Mouse (Mus musculus) midbrain, embryonic 12.5 days (tissue): ENCODE results near the gene Fancd2os. TPM values are rescaled to one million over a fixed set of nuclear protein-coding genes. Genes with fewer than 3 reads are reported as not detected.

ENCODE experiments used
- polyA plus RNA-seq: library from polyadenylated mRNA; unstranded; fragments of >200 nt; fragmentation: Nextera tagmentation; extraction: Ambion mirVana; gene quantifications from 2 replicates; pipeline ENCODE4 v1.2.1, GENCODE M21; 2016

Gene Fancd2os
- polyA plus RNA-seq, 1 experiment from 2014 or later, result not detected

Other genes starting within 250 kb of the Fancd2os start
- gene Tada3, start 222.8 kb downstream of the Fancd2os start, polyA plus RNA-seq, result 63.2 and 64.5 TPM in 2 replicates
- 332 and 360 TPM in 2 replicates for gene Arpc4, start 222.6 kb downstream of the Fancd2os start, polyA plus RNA-seq
- 6.3 and 7.9 TPM in 2 replicates for gene Ttll3, start 211.5 kb downstream of the Fancd2os start, polyA plus RNA-seq
- 24.3 and 26.7 TPM in 2 replicates for gene Rpusd3, start 181.4 kb downstream of the Fancd2os start, polyA plus RNA-seq
- gene Cidec, start 165.0 kb downstream of the Fancd2os start, polyA plus RNA-seq, result not detected in 2 replicates
- gene Jagn1, start 158.1 kb downstream of the Fancd2os start, polyA plus RNA-seq, result 73.4 and 74.9 TPM in 2 replicates
- gene Il17re, start 142.2 kb downstream of the Fancd2os start, polyA plus RNA-seq, result 0.51 and 0.93 TPM in 2 replicates
- 4.3 and 6.3 TPM in 2 replicates for gene Il17rc, start 129.3 kb downstream of the Fancd2os start, polyA plus RNA-seq
- gene Creld1, start 117.4 kb downstream of the Fancd2os start, polyA plus RNA-seq, result 44.0 and 49.1 TPM in 2 replicates
- gene Prrt3, start 98.8 kb downstream of the Fancd2os start, polyA plus RNA-seq, result 2.5 and 2.8 TPM in 2 replicates
- 81.3 and 87.7 TPM in 2 replicates for gene Emc3, start 69.1 kb downstream of the Fancd2os start, polyA plus RNA-seq
- 12.7 and 13.0 TPM in 2 replicates for gene Fancd2, start 69.0 kb downstream of the Fancd2os start, polyA plus RNA-seq
- gene Brk1, start 4.1 kb upstream of the Fancd2os start, polyA plus RNA-seq, result 184 and 196 TPM in 2 replicates
- 55.1 and 56.3 TPM in 2 replicates for gene Vhl, start 23.2 kb upstream of the Fancd2os start, polyA plus RNA-seq
- gene Irak2, start 37.8 kb upstream of the Fancd2os start, polyA plus RNA-seq, result 1.4 and 2.3 TPM in 2 replicates
- gene Tatdn2, start 96.3 kb upstream of the Fancd2os start, polyA plus RNA-seq, result 0.64 and 0.93 TPM in 2 replicates
- 0.84 and 0.90 TPM in 2 replicates for gene Ghrl, start 119.2 kb upstream of the Fancd2os start, polyA plus RNA-seq
- 222 and 233 TPM in 2 replicates for gene Sec13, start 140.0 kb upstream of the Fancd2os start, polyA plus RNA-seq